Mouse (Mus musculus): ENCODE measurements around the gene Leap2.

DNA sequence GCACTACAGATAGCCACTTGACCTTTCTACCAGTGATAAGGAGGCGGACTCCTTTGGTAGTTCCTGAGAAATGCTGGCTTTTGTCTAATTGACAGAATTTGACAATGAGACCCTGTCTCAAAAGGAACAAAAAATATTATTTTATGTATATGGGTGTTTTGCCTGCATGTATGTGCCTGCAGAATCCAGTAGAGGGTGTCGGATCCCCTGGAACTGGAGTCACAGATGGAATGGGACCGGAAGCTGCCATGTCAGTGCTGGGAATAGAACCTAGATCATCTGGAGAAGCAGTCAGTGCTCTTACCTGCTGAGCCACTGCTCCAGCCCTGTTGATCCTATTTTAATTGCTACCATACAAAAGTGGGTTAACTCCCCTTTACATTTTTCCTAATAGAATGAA is 49.7 kb upstream of the Leap2 start:
- TF ChIP-seq GATA1 (IDR thresholded peaks at IDR 0.05; ENCODE audit: borderline replicate concordance, low read length): no peak
- no peak for TF ChIP-seq FLI1 (IDR thresholded peaks at IDR 0.05; ENCODE audit: low read length)
